Mouse (Mus musculus): ENCODE results near the gene Rnf186. TPM values are rescaled to one million over a fixed set of nuclear protein-coding genes. Genes with fewer than 3 reads are reported as not detected.

Gene Rnf186
- total and polyA plus RNA-seq, 3 experiments, result 0.27 TPM; not detected in 2

DNA sequence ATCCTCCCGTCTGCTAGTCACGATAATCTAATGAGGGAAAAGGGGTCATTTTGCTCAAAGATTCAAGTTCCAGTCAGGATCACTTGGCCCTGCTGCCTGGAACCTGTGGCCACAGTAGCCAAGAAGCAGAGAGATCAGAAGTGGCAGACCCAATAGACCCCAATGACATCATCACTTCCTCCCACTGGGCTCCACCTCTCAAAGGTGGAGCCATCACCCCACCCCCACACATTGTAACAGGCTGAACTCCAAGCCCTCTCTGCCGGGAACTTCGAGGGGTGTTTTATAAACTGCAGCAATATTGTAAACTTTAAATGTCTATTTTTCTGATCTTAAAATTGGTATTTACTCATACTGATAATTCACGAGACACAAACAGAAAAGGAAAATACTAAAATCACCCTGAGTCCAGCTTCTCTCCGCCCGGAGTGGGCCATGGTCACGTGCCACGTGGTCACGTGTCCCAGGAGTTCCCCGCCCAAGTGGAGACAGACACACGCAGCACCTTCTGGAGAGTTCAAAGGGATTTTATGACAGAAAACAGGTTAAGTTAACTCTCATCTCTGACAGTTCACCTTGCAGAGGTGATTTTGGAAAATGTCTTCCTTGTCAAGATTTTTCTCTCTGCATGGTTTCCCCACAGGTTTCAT is 14.0 kb downstream of the Rnf186 start:
- ATAC-seq (ENCODE audit: extremely low read depth, insufficient number of reproducible peaks, low FRiP score, poor library complexity, severe bottlenecking) (no peak), DNase-seq (ENCODE audit: low spot score) (no peak)
- Histone ChIP-seq H3K4me3 (ENCODE audit: low read depth, low read length) (no peak overlapping the region), H3K27me3 (ENCODE audit: insufficient read depth, low read length) (no peaks in the 10 kb centered on the region), H3K9me3 (replicated peaks) (no peaks in the 10 kb centered on the region; the same call in 1 of the 2 replicates), H3K4me1 (ENCODE audit: insufficient read depth, low read depth, low read length) (peaks cover 9% of the 10 kb centered on the region), H3K36me3 (replicated peaks) (peaks cover 95% of the 10 kb centered on the region)
- TF ChIP-seq POLR2AphosphoS5 (IDR thresholded peaks at IDR 0.05; ENCODE audit: insufficient replicate concordance, low read depth, low read length) (no peak), GATA2 (IDR thresholded peaks at IDR 0.05; ENCODE audit: borderline replicate concordance, low read depth, low read length) (no peak), CTCF (IDR thresholded peaks at IDR 0.05; ENCODE audit: low read depth, low read length) (no peak), TAL1 (conservative IDR thresholded peaks at IDR 0.05; ENCODE audit: low read depth, low read length) (no peak), GATA1 (IDR thresholded peaks at IDR 0.05; ENCODE audit: borderline replicate concordance, low read length) (no peak)

DNA sequence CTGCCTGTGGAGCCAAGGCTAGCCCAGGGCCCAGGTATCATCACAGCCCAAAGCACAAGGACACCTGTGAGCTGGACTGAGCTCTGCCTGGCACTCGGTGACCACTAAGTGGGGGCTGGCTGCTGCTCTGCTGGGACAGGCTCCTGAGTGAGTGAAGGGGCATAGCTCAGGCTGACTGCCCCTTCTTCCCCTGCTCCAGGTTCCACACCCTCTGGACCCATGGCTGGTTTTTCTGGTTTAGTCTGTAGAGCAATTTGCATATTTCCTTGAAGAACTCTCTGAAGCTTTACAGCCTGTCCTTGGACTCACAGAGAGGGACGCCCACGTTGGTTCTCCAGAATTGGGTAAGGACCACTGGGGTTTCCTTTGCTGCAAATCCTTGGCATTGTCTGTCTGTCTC is 16.5 kb downstream of the Rnf186 start:
- H3K4me1 ChIP-seq (ENCODE audit: insufficient read depth, low read depth, low read length), result peaks cover 6% of the 10 kb centered on the region
- no peaks in the 10 kb centered on the region for H3K27me3 ChIP-seq (ENCODE audit: insufficient read depth, low read length)
- peaks cover 93% of the 10 kb centered on the region for H3K36me3 ChIP-seq (replicated peaks)
- no peak for TF ChIP-seq CTCF (IDR thresholded peaks at IDR 0.05; ENCODE audit: low read depth, low read length)
- no peak for TF ChIP-seq GATA2 (IDR thresholded peaks at IDR 0.05; ENCODE audit: borderline replicate concordance, low read depth, low read length)
- no peak for TF ChIP-seq POLR2AphosphoS5 (IDR thresholded peaks at IDR 0.05; ENCODE audit: insufficient replicate concordance, low read depth, low read length)
- no peak for TF ChIP-seq GATA1 (IDR thresholded peaks at IDR 0.05; ENCODE audit: borderline replicate concordance, low read length)
- TF ChIP-seq TAL1 (conservative IDR thresholded peaks at IDR 0.05; ENCODE audit: low read depth, low read length), result no peak
- no peaks in the 10 kb centered on the region; the same call in 1 of the 2 replicates for H3K9me3 ChIP-seq (replicated peaks)
- DNase-seq (ENCODE audit: low spot score) (no peak), ATAC-seq (ENCODE audit: extremely low read depth, insufficient number of reproducible peaks, low FRiP score, poor library complexity, severe bottlenecking) (no peak)
- no peak overlapping the region for H3K4me3 ChIP-seq (ENCODE audit: low read depth, low read length)

DNA sequence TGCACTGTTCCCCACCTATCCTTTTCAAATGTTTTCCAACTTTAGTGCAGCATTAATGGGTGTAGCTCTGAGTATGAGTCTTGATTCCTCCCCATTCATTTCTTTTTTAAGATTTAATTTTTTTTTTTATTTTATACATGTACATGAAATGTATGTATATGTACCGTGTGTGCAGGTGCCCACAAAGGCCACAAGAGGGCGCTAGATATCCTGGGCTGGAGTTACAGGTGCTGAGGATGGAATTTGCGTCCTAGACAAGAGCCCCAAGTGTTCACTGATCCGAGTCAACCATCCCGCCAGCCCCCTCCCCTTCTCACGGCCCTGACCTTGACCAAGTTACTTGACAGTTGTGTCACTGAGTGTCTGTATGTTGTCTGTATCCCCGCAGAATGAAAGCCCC is 17.8 kb downstream of the Rnf186 start:
- no peak for ATAC-seq (ENCODE audit: extremely low read depth, insufficient number of reproducible peaks, low FRiP score, poor library complexity, severe bottlenecking)
- no peaks in the 10 kb centered on the region for H3K27me3 ChIP-seq (ENCODE audit: insufficient read depth, low read length)
- peaks cover 93% of the 10 kb centered on the region for H3K36me3 ChIP-seq (replicated peaks)
- H3K4me3 ChIP-seq (ENCODE audit: low read depth, low read length), result no peak overlapping the region
- H3K9me3 ChIP-seq (replicated peaks), result no peaks in the 10 kb centered on the region; the same call in 1 of the 2 replicates
- DNase-seq (ENCODE audit: low spot score), result no peak
- peaks cover 6% of the 10 kb centered on the region for H3K4me1 ChIP-seq (ENCODE audit: insufficient read depth, low read depth, low read length)
- TF ChIP-seq CTCF (IDR thresholded peaks at IDR 0.05; ENCODE audit: low read depth, low read length) (peak; percentile 28; the same call in 1 of the 2 replicates), TAL1 (conservative IDR thresholded peaks at IDR 0.05; ENCODE audit: low read depth, low read length) (no peak)

DNA sequence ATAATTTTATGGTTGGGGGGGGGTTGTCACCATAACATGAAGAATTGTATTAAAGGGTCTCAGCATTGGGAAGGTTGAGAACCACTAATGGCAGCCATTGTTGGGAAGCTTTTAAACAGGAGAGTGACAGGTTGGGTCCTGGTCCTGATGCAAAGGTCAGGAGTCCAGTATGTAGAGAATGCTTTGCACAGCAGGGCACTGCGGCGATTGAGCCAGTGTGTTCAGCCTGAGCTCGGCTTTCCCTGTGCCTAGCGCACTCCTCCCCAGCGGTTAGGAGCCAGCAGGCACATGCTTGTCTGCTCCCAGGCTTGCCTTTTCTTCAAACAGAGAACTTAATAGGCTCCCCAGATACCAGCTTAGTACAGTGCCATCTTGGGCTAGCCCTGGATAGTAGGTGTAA is 19.4 kb downstream of the Rnf186 start:
- H3K4me1 ChIP-seq (ENCODE audit: insufficient read depth, low read depth, low read length), result peaks cover 3% of the 10 kb centered on the region; the same call in 1 of the 2 replicates
- H3K36me3 ChIP-seq (replicated peaks), result peaks cover 96% of the 10 kb centered on the region
- DNase-seq (ENCODE audit: low spot score) (no peak), ATAC-seq (ENCODE audit: extremely low read depth, insufficient number of reproducible peaks, low FRiP score, poor library complexity, severe bottlenecking) (no peak)
- no peaks in the 10 kb centered on the region for H3K27me3 ChIP-seq (ENCODE audit: insufficient read depth, low read length)
- no peaks in the 10 kb centered on the region; the same call in 1 of the 2 replicates for H3K9me3 ChIP-seq (replicated peaks)
- no peak overlapping the region for H3K4me3 ChIP-seq (ENCODE audit: low read depth, low read length)
- no peak for TF ChIP-seq TAL1 (conservative IDR thresholded peaks at IDR 0.05; ENCODE audit: low read depth, low read length)
- no peak for TF ChIP-seq GATA2 (IDR thresholded peaks at IDR 0.05; ENCODE audit: borderline replicate concordance, low read depth, low read length)
- no peak for TF ChIP-seq CTCF (IDR thresholded peaks at IDR 0.05; ENCODE audit: low read depth, low read length)
- TF ChIP-seq POLR2AphosphoS5 (IDR thresholded peaks at IDR 0.05; ENCODE audit: insufficient replicate concordance, low read depth, low read length), result no peak
- TF ChIP-seq GATA1 (IDR thresholded peaks at IDR 0.05; ENCODE audit: borderline replicate concordance, low read length), result no peak

- TF ChIP-seq GATA2 (IDR thresholded peaks at IDR 0.05; ENCODE audit: borderline replicate concordance, low read depth, low read length), result no peak
- TF ChIP-seq CTCF (IDR thresholded peaks at IDR 0.05; ENCODE audit: low read depth, low read length), result no peak
- TF ChIP-seq GATA1 (IDR thresholded peaks at IDR 0.05; ENCODE audit: borderline replicate concordance, low read length), result no peak
- TF ChIP-seq TAL1 (conservative IDR thresholded peaks at IDR 0.05; ENCODE audit: low read depth, low read length), result no peak
- TF ChIP-seq POLR2AphosphoS5 (IDR thresholded peaks at IDR 0.05; ENCODE audit: insufficient replicate concordance, low read depth, low read length), result no peak
- H3K4me1 ChIP-seq (ENCODE audit: insufficient read depth, low read depth, low read length), result peaks cover 3% of the 10 kb centered on the region
- ATAC-seq (ENCODE audit: extremely low read depth, insufficient number of reproducible peaks, low FRiP score, poor library complexity, severe bottlenecking), result no peak
- no peaks in the 10 kb centered on the region for H3K27me3 ChIP-seq (ENCODE audit: insufficient read depth, low read length)
- H3K4me3 ChIP-seq (ENCODE audit: low read depth, low read length), result no peak overlapping the region
- H3K9me3 ChIP-seq (replicated peaks), result peaks cover 2% of the 10 kb centered on the region; the same call in 1 of the 2 replicates
- H3K36me3 ChIP-seq (replicated peaks), result peaks cover 100% of the 10 kb centered on the region
- no peak for DNase-seq (ENCODE audit: low spot score)
Observed at GRCm38 (mm10) chr4:138994389-138994788, 27.5 kb downstream of the Rnf186 start.

- Histone ChIP-seq H3K9me3 (replicated peaks) (peaks cover 2% of the 10 kb centered on the region; the same call in 1 of the 2 replicates), H3K36me3 (replicated peaks) (peaks cover 97% of the 10 kb centered on the region), H3K4me1 (ENCODE audit: insufficient read depth, low read depth, low read length) (peaks cover 11% of the 10 kb centered on the region), H3K4me3 (ENCODE audit: low read depth, low read length) (no peak overlapping the region), H3K27me3 (ENCODE audit: insufficient read depth, low read length) (no peaks in the 10 kb centered on the region)
- no peak for TF ChIP-seq POLR2AphosphoS5 (IDR thresholded peaks at IDR 0.05; ENCODE audit: insufficient replicate concordance, low read depth, low read length)
- peak; percentile 38; the same call in 1 of the 2 replicates for TF ChIP-seq CTCF (IDR thresholded peaks at IDR 0.05; ENCODE audit: low read depth, low read length)
- no peak for DNase-seq (ENCODE audit: low spot score)
- no peak for ATAC-seq (ENCODE audit: extremely low read depth, insufficient number of reproducible peaks, low FRiP score, poor library complexity, severe bottlenecking)
Observed at GRCm38 (mm10) chr4:138996410-138996809, 29.5 kb downstream of the Rnf186 start.
